Mouse (Mus musculus): ENCODE data around the gene Itih3.

Gene Itih3

DNA sequence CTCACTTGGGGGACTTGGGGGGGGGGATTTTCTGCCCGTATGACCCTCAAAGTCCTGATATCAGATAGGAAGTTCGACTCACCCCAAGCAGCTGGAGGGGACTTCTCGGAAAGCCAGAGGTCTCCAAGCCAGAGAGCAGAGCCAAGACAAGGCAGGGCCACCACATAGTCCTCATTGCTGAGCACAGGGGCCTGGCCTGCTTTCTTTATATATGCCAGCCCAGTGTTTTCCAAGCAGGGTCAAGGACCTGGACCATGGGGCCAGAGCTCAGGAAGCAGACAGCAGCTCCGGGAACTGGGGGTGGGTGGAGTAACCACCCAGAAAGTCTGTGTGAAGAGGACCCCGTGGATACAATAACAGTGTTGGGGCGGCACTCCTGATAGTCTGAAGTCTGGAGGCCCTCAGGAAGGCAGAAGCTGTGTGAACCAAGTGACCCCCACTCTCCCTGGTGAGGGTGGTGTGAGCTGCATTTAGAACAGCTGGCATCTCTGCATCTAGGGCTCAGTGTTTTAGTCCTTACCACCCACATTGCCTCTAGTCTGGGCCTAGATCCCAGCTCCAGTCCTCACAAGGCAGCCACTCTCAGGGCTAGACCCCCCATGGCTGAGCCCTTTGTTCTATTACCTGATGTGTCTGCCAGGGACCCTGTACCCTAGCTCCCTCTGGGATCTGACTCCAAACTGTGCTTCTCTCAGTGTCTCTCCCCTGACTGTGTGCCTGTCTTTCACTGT lies at the start of gene Itih3:
Gene Itih3 (minus strand): TSS at position 386 of the 731 bp plus-strand sequence.
- no peak for DNase-seq (ENCODE audit: low spot score in 2 of 2)

DNA sequence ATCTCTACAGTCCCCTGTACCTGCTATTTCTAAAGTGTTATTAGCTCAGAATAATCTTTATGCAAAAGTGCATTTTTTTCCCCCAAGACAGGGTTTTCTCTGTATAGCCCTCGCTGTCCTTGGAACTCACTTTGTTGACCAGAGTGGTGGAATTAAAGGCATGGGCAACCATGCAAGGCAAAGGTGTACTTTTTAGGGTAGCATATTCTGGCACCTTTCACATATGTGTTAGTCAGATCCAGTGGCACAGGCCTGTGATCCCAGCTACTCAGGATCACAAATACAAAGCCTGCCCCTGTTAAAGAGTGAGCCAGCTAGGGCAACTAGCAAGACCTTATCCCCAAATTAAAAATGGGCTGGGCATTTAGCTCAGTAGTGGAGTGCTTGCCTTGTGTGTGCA lies 36.8 kb upstream of the Itih3 start:
- no peak for DNase-seq (ENCODE audit: low spot score in 2 of 2)

DNA sequence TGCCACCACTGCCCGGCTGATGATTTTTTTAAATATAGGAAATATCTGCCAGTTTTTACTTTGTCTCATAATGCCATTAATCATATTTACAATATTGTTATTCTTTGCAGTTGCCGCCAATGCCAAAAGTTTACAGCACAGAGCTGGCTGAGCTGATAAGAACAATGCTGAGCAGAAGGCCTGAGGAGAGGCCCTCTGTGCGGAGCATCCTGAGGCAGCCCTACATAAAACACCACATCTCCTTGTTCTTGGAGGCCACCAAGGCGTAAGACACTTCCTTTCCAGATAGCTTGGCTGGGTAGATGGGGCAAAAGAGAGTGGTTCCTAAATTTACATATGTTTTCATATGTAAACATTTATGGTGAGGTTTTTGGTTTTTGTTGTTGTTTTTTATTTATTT lies 35.5 kb upstream of the Itih3 start:
- DNase-seq (ENCODE audit: low spot score in 2 of 2), result no peak

DNA sequence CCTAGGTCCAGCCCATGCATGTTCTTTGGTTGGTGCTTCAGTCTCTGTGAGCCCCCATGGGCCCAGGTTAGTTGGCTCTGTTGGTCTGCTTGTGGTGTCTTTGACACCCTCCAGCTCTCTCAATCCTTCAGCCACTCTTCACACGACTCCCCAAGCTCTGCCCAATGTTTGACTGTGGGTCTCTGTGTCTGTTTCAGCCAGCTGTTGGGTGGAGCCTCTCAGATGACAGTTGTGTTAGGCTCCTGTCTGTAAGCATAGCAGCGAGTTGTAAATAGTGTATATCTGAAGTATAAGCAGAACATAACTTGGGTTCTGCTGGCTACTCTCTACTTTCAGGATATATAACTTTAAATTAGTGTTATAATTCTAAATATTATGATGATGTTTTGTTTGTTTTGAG lies 35.0 kb upstream of the Itih3 start:
- no peak for DNase-seq (ENCODE audit: low spot score in 2 of 2)

DNA sequence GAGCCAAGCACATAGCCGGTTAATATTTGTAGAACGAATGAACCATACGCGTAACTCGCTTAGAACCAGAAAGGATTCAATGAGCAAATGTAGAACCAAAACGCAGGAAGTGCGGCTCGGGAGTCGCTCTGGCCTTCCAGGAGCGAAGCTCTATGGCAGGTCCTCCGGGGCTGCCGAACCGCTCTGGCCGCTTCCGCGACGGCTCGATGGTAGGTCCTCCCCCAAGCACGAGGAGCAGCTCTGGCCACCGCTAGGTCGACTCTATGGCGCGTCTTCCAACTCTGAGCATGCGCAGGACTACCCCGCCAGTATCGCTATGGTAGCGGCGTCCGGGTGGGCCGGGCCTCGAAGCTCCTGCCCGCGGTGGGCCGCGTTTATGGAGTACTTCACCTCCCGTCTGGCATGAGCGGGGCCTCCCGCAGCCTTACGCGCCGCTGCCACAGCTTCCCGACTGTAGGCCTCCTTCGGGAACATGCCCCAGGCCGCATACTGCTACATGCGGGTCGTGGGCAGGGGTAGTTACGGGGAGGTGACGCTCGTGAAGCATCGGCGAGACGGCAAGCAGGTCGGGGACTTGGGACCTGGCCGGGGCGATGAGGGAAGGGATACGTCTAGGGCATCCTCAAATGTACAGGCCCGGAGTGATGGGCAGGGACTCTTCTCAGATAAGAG lies 27.7 kb upstream of the Itih3 start, which contains the start of gene Nek4:
Gene Nek4 (plus strand): TSS at position 224 of the 672 bp plus-strand sequence.
- peak; percentile 90 to 96 for DNase-seq (ENCODE audit: low spot score in 2 of 2)

DNA sequence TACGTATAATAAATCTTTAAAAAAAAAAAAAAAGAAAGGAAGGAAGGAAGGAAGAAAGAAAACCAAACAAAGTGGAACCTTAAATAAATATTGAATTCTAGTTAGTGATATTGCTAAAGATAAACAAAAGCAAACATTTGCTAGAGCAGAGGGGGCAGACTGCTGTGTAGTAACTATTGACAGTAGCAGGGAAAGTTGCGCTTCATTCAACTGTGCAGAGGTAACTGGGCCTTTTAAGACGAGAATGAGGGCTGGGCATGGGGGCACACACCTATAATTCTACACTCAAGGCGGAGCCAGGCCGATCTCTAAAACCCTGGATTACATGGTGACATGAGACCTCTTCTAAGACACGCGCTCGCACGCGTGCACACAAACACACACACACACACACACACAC lies 26.4 kb upstream of the Itih3 start:
- no peak for DNase-seq (ENCODE audit: low spot score in 2 of 2)

DNA sequence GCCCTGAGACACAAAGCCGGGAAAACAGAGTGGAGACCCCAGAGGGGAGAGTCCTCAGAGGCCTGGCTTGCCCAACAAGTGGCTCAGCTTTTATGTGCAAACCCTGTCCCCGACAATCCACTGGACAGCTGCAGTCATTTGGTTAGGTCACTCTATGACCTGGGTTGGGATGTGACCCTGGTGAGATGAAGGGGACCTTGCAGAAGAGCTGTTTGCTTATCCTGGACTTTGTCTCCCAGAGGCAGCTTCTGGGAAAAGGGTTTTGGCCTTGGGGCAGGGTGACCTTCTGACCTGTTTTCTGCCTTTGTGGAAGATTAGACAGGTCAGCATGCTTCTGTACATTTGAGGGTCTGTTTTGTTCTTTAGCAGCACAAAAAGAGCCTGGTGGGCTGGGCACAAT lies 21.2 kb upstream of the Itih3 start:
- DNase-seq (ENCODE audit: low spot score in 2 of 2), result no peak

DNA sequence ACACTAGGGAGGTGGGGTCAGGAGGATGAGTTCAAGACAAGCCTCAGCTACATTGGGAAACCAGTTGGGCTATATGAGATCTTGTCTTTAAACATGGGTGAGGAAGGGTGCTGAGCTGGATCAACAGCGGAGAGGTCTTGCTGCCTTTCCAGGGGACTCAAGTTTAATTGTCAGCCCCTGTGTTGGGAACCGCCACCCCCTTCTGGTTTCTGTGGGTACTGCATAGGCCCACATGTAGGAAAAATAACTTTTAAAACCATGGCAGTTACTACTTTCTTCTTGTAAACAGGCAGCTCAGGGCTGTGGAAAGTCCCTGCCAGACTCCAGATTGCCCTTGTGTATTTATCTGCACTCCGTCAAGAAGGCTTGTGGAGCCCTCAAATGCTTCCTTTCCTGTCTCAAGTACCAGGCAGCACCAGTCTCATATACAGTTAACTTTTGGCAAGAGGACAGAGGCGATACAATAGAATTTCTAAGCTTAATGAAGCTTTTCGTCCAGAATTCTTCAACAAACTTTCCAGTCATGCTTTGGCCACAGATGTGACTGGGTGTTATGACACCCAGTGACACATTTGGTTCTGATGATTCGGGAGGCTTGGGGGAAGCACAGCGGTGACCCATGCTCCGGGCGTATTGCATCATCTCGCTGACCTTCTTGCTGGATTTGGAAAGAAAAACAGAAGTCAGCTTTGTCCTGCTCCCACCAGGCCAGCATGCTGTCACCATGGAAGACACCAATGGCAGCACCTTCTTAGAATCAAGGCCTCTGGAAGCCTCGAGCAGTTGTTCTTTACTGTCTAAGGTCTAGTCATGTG lies 20.5 kb upstream of the Itih3 start:
- DNase-seq (ENCODE audit: low spot score in 2 of 2), result peak; percentile 58 to 68

DNA sequence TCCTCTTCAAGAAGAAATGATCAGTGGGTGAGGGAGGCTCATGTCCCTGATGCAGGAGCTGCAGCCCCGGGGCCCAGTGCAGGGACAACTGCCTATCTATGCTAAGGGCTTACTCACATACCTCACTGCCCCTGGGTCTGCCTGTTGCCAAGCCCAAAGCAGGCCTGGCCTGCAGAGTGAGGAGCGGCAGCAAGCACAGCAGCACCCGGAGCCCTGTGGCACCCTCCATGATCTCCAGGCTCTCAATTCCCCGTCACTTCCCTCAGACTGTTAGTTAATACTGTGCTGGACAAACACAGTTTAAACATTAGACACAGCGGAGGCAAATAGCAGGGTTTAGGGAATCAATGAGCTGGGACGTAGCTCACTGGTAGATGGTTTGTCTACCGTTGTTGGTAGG lies 19.5 kb upstream of the Itih3 start, which contains the start of gene Itih1:
Gene Itih1 (minus strand): TSS at position 252 of the 400 bp plus-strand sequence.
- no peak for DNase-seq (ENCODE audit: low spot score in 2 of 2)

DNA sequence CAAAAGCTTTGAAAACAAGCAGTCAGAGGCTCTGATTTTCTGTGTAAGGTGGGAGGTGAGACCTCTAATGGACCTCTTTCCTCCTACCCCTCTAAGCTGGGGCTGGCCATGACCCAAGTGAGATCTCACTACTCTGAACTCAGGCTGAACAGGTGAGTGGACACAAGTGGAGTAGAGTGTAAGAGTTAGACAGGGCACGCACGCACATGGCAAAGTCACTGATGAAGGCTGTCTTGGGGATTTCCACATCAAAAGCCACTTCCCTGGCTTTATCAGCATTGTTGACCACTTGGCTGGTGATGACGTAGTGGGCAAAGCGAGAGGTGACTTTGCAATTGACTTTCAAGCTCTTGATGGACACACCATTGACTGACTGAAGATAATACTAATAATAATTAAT lies 18.7 kb upstream of the Itih3 start:
- DNase-seq (ENCODE audit: low spot score in 2 of 2), result no peak

DNA sequence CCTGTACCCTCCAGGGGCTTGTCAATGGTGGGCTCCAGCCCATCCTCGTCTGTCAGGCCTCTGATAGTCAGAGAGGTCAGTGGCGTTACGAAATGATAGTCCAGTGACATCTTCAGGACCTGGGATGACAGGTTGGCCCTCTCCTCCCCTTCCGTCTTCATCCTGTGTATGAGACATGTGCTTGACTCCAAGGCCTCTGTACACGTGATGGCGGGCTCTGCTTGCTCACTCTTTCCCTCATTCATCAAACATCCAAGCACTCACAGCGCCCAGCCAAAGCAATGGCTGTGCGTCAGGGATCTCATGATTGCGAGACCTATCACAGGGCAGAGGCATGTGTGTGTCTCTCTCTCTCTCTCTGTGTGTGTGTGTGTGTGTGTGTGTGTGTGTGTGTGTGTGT lies 9.8 kb upstream of the Itih3 start:
- DNase-seq (ENCODE audit: low spot score in 2 of 2), result no peak

DNA sequence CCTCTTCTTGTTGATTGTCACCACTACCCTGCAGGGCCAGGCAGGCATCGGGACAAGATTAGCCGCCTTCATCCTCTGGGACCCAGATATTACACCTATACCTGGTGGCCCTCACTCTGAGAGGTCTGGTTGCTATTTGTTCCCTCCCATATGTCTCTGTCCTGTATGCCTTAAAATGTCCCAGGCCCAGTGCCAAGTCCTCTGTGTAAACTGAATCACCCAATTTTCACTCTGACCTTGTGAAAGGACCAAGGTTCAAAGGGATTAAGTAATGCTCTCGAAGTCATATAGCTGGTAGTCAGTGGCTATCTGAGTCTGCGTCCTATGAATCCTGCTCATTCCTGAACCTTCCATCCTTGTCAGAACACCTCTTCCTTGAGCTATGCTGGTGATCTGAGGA lies 6.8 kb upstream of the Itih3 start:
- no peak for DNase-seq (ENCODE audit: low spot score in 2 of 2)

DNA sequence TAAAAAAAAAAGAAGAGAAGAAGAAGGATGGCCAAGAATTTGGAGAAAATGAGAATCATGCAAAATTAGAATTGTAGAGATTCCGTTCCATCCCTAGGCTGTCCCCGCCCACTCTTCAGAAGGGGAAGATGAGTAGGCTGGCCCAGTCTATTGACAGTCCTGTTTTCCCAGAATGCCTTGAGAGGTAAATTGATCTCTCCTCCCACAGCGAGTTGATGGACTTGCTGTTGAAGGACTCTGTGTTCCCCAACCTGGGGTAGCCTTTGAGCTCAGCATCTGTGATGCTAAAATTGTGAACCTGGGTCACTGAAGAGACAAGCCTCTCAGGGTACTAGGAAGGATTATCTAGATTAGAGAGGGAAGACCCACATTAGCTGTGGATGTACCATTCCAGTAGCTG lies 1.9 kb upstream of the Itih3 start:
- DNase-seq (ENCODE audit: low spot score in 2 of 2), result no peak

DNA sequence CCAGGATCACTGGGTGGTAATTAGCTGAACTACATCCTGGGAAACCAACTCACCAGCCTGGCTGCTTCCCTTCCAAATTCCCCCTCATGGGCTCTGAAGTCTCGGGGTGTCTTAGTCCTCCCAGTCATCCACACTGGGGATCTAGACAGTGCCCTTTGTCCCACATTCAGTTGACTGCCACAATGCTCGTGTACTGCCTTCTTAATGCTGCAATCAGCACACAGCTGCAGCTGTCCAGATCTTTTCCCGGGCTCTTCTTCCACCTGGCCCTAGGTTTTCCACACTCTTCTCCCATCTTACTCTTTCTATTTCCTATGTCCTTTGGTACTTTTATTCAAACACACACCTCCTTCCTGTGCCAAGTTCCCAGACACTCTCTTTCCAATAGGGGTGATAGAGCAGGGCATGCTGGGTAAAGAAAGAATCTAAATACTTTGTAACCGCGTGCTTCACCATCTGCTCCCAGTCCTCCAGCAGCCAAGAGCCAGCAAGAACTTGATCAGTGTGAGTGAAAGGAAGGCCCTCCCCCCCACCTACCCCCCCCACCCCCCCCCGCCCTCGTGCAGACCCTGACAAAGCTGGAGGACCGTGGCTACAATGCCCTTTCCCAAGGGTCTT lies 1.4 kb downstream of the Itih3 start:
- no peak for DNase-seq (ENCODE audit: low spot score in 2 of 2)

DNA sequence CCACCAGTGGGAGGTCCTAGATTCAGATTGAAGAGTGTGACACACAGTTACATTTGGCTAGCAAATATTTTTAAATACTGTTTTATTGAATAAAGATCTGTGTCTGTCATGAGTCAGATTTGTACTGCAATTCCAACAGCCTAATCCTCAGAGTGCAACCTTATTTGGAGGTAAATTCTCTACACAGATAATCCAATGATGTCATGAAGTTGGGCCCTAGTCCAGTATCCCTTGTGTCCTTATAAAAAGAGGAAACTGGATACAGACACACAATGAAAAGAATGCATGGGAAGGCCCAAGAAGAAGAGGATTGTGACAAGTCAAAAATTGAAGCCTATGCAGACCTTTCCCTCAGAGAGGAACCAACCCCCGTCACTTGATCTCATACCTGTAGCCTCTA lies 7.0 kb downstream of the Itih3 start:
- DNase-seq (ENCODE audit: low spot score in 2 of 2), result no peak

DNA sequence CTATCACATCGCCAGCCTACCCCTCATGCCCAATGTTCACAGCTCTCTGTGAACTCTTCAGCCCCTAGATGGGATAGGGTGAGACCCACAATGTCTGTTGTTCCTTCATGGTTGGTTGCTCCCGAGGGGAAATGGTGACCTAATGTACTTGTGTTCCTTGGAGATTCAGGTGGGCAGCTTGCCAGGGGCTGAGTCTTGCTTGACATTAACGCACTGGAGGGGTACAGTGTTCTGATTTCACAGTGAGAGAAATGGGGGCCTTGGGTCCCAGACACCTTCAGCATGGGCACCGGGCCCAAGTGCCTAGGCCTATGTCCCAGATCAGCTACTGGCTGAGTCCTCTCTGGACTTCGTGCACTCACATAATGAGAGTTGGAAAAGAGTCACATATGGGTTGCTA lies 10.2 kb downstream of the Itih3 start:
- no peak for DNase-seq (ENCODE audit: low spot score in 2 of 2)

DNA sequence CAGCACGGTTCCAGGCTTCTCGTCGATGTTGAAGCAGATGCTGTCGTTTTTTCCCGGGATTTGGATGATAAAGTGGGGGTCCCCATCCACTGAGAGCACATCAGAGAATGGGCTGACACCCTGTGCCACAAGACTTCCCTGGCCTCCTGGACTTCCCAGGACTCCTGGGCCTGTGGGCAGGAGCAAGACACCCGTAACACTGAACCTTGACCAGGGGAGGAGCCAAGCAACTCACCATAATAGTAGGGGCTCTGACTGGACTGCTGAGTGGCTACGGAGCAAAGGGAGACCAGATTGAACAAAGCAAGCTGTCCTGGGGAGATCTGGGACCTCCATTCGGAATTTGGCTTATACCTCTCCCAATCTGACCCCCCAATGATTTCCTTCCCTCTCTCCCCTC lies 10.9 kb downstream of the Itih3 start:
- DNase-seq (ENCODE audit: low spot score in 2 of 2), result no peak

DNA sequence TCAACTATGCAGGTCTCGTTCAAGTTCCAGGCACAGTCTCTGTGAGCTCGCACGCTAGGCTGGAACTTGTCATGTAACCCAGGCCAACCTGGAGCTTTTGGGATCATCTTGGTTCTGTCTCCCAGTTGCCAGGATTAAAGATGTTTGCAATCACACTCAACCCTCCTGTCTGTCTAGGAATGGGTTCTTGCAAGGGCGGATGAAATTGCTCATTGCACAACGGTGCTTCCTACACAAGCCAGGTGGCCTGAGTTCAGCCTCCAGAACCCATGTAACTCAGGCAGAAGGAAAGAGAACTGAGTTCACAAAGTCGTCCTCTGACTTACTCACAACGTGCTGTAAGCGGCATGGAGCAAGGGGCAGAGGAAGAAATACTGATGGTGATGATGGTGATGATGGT lies 12.4 kb downstream of the Itih3 start:
- no peak for DNase-seq (ENCODE audit: low spot score in 2 of 2)

DNA sequence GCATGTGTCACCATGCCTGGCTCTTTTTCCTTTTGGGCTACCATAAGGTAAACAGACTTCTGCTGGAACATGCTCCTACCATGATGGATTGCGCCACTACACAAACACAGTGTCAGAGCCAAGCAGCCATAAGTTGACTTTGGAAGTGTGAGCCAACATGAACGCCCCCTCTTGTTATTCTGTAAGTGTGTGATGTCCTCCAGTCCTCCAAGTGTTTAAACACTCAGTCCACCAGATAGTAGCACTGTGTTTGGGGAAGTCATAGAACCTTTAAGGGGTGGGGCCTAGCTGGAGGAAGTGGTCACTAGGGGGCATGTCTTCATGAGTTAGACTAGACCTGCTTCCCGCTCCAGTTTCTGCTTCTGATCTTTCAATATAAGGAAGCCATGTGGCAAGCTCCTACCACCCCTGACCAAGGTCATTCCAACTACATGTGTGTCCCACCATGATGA lies 15.7 kb downstream of the Itih3 start:
- DNase-seq (ENCODE audit: low spot score in 2 of 2), result no peak

DNA sequence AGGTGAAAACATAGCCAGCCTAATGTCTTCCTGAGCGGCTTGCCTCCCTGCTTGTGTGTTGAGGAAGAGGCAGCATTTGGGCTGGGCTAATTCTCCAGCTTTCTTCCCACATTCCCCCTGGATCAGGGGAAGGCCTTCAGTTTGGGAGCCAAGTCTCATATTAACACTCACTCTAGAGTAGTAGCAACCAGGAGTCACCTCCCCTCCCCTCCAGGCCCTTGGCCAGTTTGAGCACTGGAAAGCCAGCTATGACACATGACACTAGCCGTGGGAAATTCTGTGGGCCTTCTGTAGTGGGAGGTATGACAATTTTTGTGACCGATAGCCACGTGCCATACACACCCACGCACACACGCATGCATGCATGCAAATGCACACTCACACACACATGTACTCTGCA lies 17.6 kb downstream of the Itih3 start:
- DNase-seq (ENCODE audit: low spot score in 2 of 2), result no peak

DNA sequence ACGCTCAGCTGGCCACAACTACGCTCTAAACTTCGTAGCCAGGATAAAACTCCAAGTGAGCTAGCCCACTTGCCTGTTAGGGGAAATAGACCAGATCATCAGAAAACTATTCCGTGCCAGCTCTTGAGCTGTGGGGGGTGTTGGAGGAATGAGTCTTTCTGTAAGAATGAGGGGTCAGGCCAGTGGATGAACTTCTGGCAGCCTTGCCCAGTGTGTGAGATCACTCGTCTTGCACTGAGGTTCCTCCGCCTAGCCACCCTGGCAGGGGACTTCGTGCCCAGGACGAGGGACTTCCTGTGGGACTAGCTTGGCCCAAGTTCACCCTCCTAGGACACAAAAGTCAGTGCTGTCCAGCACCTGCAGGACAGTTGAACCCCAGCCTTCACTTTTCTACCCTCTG lies 19.3 kb downstream of the Itih3 start:
- DNase-seq (ENCODE audit: low spot score in 2 of 2), result no peak

DNA sequence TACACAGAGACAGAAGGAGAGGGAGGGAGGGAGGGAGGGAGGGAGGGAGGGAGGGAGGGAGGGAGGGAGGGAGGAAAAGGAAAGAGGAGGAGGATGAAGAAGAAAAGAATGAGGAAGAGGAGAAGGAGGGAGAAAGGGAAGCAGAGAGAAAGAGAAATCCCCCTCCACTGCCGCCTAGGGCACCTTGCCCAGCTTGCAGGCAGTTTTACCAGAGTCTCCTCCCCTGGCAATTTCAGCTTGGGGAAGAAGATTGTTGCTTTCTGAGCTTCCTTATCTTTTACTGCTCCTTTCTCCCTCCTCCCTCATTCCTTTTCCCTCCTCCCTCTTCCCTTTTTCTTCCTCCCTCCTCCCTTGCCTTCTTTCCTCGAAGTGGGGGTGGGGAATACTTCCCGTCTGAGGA lies 20.5 kb downstream of the Itih3 start:
- no peak for DNase-seq (ENCODE audit: low spot score in 2 of 2)

Measured in urinary bladder, postnatal 36 days (tissue).